Mouse (Mus musculus) myocyte (in vitro differentiated cells): ENCODE measurements at regions not wholly inside any gene's neighbourhood (a gene's known extent, or its start where the extent isn't known, plus 50 kb on each side); places are given as distances from the start of the nearest gene placed in this dataset.

Experiments used
- POLR2A ChIP-seq: IDR thresholded peaks from one replicate; pipeline ENCODE4 v1.6.1; 2011; ENCODE audit warnings: low read depth, mild to moderate bottlenecking, control low read depth, moderate library complexity; ENCODE audit not compliant: insufficient read length
- POLR2AphosphoS2 ChIP-seq: IDR thresholded peaks from one replicate; pipeline ENCODE4 v1.6.1; 2011; ENCODE audit warnings: low read depth, control low read depth; ENCODE audit not compliant: insufficient read length

- TF ChIP-seq POLR2A (no peak), POLR2AphosphoS2 (no peak)
Observed at GRCm38 (mm10) chr8:112348323-112348722, 221.5 kb upstream of the Cntnap4 start.
